Mouse (Mus musculus) skeletal muscle tissue, adult 2 months (tissue): ENCODE data around the gene 3110082I17Rik.
"Not testable (repeated sequence)": the region's sequence is repeated elsewhere in the genome, so short reads cannot be mapped to it uniquely, and the experiment has no call there.

ENCODE experiments used
- DNase-seq: peaks from one replicate; pipeline ENCODE4 v3.0.0-alpha.2; 2012; ENCODE audit warnings: low read depth, low spot score

3110082I17Rik gene

DNA sequence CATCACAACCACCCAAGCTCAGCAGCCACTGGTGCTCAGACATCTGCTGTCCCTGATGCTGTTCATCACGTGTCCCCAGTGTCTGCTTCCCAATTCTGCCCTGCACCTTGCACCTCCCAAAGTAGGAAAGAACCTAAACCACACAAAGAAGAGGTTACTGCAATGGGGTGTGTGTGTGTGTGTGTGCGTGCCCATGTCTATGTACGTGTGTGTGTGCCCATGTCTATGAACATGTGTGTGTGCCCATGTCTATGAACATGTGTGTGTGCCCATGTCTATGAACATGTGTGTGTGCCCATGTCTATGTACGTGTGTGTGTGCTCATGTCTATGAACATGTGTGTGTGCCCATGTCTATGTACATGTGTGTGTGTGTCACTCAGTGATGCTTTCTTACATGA is 64.8 kb downstream of the 3110082I17Rik start:
- DNase-seq: no peak

DNA sequence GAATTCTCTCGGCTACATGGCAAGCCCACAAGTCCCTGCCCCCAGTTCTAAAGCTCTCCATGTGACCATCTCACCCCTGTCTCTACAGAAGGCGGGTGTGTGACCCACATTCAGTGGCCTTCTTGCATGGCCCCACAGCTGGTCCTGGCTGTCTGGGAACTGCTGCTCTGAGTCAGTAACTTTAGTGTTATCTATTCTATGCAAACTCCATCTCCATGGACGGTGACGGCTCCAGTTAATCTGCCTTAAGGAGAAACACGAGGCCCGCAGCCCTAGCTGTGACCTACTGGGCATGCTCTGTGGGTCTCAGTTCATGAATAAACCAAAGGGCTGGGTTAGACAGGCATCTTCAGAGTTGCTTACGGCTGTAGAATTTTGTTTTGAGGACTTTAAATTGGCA is 65.9 kb downstream of the 3110082I17Rik start:
- no peak for DNase-seq

DNA sequence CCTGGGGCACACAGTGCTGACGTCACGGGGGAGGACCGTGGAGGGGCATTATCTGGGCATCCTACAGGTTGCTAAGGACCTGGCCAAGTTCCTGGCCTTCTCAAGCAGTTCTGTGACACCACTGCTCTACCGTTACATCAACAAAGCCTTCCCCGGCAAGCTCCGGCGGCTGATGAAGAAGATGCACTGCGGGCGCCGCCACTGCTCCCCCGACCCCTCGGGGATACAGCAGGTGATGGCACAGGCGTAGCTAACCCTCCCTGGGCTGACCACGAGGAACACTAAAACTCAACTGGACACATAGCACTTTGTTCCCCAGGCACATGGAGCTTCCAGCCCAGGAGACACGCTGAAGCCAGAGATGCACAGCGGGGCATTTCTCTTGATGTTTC is 67.1 kb downstream of the 3110082I17Rik start:
- DNase-seq: no peak

DNA sequence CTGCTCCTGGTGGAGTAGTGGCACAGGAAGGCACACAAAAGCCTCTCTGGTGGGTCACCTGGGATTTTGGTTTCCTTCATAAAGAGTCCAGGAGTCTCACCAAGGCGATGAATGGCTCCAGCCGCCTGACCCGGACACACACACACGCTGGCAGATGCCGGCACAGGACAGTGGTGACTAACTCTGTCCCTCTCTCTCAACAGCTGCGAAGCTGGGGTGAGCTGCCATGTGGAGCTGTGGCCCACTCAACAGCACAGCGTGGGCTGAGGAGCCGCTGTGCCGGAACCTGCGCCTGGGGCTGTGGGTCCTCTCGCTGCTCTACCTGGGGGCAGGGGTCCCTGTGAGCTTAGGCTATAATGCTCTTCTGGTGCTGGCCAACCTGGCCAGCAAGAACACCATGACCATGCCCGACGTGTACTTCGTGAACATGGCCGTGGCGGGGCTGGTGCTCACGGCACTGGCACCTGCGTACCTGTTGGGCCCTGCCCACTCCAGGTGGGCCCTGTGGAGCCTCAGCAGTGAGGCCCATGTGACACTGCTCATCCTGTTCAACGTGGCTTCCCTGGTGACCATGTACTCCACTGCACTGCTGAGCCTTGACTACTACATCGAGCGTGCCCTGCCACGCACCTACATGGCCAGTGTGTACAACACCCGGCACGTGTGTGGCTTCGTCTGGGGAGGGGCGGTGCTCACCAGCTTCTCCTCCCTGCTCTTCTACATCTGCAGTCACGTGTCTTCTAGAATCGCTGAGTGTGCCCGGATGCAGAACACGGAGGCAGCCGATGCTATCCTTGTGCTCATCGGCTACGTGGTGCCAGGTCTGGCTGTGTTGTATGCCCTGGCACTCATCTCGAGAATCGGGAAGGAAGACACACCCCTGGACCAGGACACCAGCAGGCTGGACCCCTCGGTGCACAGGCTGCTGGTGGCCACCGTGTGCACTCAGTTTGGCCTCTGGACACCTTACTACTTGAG is 67.8 kb downstream of the 3110082I17Rik start:
- no peak for DNase-seq

DNA sequence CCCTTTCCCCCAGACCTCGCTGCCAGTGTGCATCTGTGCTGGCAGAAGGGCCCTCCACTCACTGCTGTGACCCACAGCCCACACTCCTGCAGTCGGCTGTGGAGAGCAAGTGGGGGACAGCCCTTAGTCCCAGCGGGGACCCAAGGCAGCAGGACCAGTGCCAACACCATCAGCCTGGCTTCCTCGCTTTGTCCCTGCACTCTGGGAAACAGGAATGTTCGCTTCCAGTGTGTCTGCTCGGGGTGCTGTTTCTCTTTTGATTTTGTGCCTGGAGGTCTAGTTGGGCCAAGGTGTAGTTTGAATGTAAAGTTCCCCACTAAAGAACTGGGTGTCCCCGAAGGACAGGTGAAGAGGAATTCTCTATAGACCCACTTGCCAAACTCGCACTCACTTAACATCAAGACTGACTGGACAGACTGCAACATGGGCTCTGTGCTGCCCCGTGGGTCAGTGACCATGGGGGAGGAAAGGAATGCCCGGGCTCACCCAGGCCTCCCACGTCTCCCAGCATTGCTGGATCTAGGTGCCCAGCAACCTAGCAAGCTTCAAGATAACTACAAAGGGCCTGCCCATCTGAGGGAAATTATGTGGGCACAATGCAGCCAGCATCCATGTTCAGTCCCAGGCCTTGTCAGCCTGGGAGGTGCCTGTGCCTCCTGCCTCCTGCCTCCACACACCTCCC is 68.9 kb downstream of the 3110082I17Rik start:
- no peak for DNase-seq

DNA sequence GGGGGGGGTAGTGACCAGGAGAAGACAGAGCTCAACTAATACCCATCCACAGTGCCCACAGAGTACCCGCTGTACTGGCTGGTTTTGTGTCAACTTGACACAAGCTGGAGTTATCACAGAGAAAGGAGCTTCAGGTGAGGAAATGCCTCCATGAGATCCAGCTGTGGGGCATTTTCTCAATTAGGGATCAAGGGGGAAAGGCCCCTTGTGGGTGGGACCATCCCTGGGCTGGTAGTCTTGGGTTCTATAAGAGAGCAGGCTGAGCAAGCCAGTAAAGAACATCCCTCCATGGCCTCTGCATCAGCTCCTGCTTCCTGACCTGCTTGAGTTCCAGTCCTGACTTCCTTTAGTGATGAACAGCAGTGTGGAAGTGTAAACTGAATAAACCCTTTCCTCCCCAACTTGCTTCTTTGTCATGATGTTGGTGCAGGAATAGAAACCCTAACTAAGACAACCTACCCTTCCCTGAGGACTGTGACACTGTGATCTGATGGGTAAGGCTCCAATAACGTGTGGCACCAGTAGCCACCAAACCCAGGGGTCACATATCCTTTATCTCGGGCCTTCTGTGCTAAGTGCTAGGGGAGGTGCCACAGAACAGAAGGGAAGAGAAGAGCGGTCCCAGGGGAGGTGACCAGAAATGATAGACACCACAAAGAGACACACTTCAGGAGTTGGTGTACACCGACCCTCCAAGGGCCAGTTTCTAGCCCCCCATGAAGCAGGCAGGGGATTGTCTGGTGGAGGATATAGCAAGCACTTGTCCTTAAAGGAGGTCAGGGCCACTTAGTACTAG is 69.8 kb downstream of the 3110082I17Rik start:
- DNase-seq: not testable (repeated sequence)

DNA sequence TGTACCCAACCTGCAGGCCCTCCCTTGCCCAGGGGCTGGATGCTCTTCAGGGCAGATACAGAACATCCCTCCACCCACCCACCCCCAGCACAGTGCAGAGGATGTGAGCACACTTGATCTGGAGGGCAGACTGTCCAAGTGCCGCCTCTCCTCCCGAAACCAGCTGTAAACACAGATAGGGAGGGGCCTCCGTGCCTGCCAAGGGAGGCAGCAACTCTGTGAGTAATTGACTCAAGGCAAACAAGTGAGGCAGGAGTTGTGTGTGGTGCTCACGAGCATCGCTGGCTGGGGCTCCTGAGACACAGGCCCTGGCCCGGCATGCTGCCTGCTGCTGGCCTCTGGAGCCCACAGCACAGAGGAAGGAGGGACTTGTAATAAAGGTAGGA is 70.7 kb downstream of the 3110082I17Rik start:
- peak; percentile 84 for DNase-seq

DNA sequence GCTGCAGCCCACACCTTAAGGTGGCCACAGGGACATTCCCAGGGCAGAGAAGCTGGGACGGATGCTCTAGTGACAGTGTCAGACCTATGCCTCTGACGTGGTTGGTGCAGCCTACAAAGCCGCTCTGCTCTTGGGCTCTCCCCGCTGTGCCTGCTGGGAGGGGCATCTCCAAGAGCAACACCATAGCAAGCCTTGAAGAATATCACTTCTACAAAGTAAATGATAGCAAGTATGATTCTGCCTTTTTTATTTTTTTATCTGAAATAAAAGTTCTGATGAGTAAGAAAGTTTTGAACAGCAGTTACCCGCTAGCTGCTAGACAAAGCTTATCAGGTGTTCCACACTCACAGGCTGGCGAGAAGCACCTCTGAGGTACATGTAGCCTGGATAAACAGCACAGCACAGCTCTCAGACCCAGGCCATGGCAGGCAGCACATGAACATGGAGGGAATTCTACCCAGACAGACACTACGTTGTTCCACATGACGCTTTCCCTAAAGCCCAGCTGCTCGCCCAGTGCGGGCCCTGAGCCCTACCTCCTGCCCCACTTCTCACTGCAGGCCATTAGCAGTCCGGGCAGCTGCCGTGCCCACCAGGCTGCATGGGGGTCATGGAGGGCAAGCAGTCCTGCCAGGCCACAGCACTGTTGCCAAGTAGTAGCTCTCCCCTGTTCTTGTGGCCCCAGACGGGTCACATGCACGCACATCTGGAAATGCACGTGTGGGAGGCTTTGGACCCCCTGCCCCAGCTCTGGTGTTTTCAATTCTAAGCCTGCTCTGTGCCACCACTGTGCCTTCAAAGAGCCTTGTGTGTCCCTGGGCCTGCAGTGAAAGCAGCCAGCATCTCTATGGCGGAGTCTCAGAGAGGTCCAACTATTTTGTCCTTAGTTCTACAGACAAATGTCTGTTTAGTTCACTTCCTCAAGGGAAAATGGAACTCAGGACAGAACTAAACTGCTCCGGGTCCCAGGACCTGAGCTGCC is 71.3 kb downstream of the 3110082I17Rik start:
- no peak for DNase-seq

DNA sequence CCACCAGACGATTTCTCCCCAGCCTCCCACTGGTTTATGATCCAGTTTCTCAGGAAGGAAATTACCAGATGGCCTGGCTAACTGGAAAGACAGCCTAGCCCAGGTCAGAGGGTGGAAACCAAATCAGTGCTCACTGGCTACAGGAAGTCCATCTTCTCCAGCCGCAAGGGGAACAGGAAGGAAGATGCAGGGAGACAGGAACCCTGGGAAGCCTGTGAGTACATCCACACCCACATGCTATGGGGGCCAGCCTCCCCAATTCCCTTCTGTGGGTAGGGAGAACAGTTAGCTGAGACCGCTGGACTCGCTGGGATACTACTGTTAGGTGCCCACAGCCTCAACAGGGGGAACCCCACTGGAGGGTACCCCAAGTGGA is 72.1 kb downstream of the 3110082I17Rik start:
- no peak for DNase-seq

DNA sequence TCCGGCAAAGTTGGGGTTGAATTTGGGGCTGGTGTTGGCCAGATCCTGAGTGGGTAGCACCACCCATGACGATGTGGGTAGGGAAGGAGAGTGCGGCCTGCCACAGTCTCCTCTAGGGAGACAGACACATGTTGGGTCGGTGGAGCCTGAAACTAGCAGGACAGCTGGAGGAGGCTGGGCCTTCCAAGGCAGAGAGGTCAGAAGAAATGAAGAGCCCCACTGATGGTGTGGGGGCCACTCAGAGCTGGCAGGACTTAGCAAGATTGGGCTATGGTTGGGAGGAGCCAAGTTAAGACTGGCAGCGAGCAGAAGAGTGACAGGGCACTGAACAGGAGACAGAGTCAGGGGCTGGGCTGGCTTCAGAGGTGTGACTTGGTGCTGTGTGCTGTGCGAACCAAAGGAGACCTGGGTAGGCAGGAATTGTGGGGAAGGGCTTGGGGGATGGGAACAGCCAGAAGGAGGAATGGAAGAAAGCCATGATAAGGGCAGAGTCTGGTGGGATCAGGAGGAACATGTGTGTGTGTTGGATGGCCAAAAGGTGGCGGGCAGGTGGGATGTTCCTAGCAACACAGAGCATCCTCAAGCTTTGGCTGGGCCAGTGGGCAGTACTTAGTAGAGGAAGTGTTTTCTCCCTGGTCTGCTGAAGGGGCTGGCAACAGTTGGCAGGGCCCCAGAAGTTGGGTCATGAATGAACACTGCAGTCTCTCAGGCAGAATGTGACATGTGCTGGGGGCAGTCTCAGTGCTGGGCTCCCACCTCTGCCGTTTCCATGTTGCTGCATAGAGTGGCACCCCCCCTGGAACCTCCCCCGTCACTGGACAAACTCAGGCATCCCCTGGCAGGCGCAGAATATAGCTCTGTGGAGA is 72.8 kb downstream of the 3110082I17Rik start:
- DNase-seq: no peak

DNA sequence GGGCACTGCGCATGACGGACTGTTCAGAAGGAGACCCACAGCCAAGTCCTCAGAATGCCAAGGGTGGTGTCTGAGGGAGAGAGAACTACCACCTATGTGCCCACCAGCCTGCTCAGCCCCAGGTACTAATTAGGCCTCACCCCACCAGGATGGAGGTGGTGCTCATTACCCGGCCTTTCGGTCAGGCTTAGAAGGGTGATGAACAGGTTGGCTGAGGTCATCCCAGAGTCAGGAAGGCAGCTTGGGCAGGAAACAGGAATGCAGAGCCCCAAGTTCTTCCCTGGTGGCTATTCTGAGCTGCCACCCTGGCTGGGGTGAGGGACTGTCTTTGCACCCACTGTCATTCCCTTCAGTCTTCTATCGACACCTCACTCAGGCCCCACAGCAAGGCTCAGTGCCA is 74.3 kb downstream of the 3110082I17Rik start:
- DNase-seq: no peak

DNA sequence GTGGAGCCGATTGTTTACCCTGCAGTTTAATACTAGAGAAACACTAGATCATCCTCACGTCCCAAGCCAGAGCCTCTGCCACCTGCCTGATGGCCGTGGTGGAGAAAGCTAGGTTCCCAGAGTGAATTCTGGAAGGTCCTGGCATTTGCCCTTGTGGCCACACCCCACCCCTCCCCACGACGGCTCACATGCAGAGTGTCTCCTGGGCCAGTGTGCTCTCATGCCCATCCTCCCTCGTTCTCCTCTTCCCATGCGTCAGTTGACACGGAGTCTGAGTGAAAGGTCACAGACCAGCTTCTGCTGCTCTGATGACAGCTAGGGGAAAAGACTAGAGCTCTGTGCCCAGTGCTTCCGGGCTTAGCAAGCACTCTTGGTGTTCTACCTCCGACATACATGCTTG is 75.8 kb downstream of the 3110082I17Rik start:
- peak; percentile 94 for DNase-seq

DNA sequence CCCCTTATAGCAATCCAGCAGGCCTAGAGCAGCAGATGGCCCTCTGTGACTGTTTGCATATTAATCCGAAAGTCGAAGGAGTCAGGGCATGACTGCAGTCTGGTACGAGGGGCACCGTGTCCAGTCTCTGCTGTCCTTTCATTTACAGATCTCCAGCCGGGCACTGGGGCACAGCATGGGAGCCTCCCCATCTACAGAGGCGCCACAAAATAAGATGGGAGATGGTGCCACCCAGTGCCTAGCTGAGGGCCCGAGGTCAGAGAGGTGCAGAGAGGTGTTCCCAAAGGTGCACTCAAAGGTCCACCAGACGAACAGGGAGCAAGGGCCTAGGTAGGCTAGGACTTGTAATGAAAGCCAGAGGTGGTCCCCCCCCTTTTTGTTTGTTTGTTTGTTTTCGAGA is 77.1 kb downstream of the 3110082I17Rik start:
- DNase-seq: no peak

DNA sequence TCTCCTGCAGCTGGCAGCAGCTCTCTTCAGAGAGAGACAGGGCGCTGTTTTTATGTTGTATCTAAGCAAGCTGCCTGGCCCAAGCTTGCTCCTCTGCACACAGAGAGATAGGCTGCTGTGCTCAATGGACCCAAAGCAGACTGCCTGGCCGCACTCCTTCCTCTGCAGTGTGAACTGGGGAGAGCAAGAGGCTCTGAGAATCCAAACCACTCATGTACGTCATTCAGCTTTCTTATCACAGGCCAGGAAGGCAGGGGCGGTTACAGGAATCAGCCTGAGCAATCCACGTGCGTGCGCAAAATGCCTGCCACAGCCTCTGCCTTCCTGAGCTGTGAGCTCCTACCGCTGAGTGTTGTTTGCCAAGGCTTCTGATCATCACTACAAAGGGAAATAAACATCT is 77.6 kb downstream of the 3110082I17Rik start:
- no peak for DNase-seq

DNA sequence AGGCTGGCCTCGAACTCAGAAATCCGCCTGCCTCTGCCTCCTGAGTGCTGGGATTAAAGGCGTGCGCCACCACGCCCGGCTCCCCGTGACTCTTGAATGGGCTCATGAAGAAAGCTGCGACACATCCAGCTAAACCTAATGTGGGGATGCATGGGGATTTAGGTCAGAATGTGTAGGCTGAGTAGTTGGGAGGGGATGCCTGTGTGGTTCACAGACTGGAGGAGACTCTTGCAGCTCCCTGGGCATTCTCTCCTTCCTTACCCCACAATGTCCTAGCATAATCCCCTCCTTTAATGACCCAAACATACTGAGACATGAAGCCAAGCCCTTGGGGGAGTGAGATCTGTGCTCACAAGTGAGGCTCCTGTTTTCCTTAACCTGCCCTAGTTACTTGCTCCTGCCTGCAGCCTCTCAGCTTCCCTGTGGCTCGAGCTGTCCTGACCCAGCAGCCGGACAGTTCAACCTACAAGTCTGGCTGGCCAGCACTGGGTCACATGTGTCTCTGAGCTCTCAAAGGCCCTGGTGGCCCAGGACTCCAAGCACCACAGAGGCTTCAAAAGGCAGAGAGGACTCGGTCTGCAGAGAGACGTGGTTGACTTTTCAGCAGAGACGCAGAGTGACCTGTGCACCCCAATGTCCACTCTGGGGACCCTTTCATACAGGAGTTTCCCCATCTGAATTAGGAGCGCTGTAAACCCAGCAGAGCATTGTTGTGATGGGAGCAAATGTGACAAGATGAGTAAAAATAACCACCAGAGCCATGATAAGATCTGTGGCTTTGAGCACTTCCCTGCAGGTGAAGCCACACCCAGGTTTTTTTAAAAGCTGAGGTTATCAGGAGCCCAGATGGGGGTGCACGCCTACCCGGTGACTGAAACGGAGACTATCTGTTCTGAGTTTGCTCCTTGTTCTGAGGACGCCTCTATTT is 78.5 kb downstream of the 3110082I17Rik start:
- peak; percentile 79 for DNase-seq

DNA sequence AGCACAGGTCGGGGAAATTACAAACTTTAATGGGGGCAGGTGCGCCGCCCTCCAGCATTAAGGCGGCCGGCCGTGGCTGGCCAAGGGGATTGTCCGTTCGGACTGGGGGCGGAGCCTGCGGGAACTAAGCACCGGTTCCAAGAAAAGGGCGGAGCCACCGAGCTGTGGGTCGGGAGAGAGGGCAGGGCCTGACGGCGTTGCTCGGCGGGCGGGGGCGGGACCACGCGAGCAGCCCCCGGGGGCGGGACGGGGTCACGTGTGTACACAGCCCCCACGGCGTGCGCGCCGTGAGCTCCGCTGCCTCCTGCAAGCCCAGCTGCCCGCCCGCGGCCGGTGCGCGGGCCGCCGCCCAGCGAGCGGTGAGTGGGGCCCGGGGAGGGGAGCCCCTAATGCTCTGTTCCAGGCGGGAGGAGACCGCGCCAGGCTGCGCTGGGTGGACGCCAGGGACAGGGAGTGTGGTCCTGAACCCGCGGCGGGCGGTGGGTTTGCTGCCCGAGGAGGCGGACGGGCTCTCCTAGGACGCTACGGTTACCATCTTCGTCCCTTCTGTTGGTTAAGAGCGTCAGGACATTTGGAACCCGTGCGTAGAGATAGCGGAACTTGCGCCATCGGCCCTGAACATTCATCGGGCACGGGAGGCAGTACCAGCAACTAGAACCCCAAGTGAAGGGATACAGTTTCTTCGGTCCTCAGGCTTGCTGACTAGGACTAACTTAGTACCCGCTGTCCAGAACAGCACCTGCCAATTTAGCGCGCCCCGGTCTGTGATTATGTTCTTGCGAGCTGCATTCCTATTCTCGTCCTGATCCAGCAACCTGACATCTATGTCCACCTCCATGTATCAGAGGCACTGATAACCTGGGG is 79.7 kb downstream of the 3110082I17Rik start:
- peak; percentile 98 for DNase-seq

DNA sequence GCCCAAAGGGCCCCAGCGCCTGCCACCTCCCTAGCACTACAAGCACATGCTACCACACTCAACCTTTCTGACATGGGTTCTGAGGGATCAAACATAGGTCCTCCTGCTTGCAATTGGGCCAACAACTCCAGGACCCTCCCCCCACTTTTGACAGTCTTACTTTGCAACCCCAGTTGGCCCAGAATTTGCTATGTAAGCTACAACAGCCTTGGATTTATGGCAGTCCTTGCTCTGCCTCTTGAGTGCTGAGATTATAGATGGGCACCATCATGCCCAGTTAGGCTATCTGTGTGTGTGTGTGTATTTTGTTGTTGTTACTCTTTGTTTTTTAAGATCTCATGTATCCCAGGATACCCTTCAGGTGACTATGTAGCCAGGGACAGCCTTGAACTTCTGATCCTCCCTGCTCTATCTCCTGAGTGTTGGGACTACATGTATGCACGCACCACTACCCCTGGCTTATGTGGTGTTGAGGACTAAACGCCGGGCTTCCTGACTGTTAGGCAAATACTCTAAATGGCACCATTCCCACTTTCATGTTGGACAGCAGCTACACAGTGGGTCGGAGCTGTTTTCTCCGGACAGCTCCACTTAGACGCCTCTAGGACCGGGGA is 80.4 kb downstream of the 3110082I17Rik start:
- DNase-seq: no peak
